ENCODE assay signal across 10 mouse cellular contexts in genomic region chr17:13835876-13836275, GRCm38 (mm10).
DNase-seq lines count a peak whose midpoint lies in the region; ATAC-seq and TF ChIP-seq lines count a peak whose summit lies in the region.
"Had no signal": no experiment of that assay in that cellular context is flagged by ENCODE, and none has a peak within 500 bp of the region (broad histone marks: within the 10 kb centered on the region; RNA-seq: fewer than 3 reads in every experiment).

No protein-coding gene starts in this region.

- no peaks in the 10 kb centered on the region for H3K27me3 ChIP-seq in forebrain, embryonic 14.5 days (replicated peaks; ENCODE audit: control insufficient read depth, insufficient read depth, low read length)
- H3K27me3 ChIP-seq in forebrain, embryonic 10.5 days (ENCODE audit: poor library complexity, severe bottlenecking) = no peaks in the 10 kb centered on the region
- no peaks in the 10 kb centered on the region for H3K27me3 ChIP-seq in midbrain, embryonic 13.5 days
- no peaks in the 10 kb centered on the region for H3K27me3 ChIP-seq in midbrain, embryonic 11.5 days (ENCODE audit: control insufficient read depth, insufficient read depth, low read length)
- H3K27me3 ChIP-seq in lung, postnatal 0 days (replicated peaks; ENCODE audit: insufficient read depth, low read length) = no peaks in the 10 kb centered on the region
- no peaks in the 10 kb centered on the region for H3K27me3 ChIP-seq in kidney, embryonic 15.5 days
- H3K27me3 ChIP-seq: heart, embryonic 15.5 days; midbrain, embryonic 12.5 days had no signal

- H3K9ac ChIP-seq in forebrain, embryonic 14.5 days (ENCODE audit: low read length) = no peak overlapping the region
- H3K9ac ChIP-seq in midbrain, embryonic 13.5 days (replicated peaks) = no peak overlapping the region
- H3K9ac ChIP-seq in midbrain, embryonic 11.5 days (ENCODE audit: low read length) = no peak overlapping the region
- no peak overlapping the region for H3K9ac ChIP-seq in lung, postnatal 0 days (replicated peaks; ENCODE audit: low read depth)
- no peak overlapping the region for H3K9ac ChIP-seq in kidney, embryonic 15.5 days
- H3K9ac ChIP-seq: heart, embryonic 15.5 days; midbrain, embryonic 12.5 days had no signal

- no peaks in the 10 kb centered on the region for H3K4me1 ChIP-seq in forebrain, embryonic 14.5 days (ENCODE audit: control insufficient read depth, insufficient read depth, low read length)
- H3K4me1 ChIP-seq in forebrain, embryonic 10.5 days = no peaks in the 10 kb centered on the region
- H3K4me1 ChIP-seq in midbrain, embryonic 13.5 days (replicated peaks) = no peaks in the 10 kb centered on the region
- H3K4me1 ChIP-seq in midbrain, embryonic 11.5 days (ENCODE audit: control insufficient read depth, insufficient read depth, low read length) = no peaks in the 10 kb centered on the region
- H3K4me1 ChIP-seq in lung, postnatal 0 days (ENCODE audit: insufficient read depth, low read depth, low read length) = no peaks in the 10 kb centered on the region
- no peaks in the 10 kb centered on the region for H3K4me1 ChIP-seq in kidney, embryonic 15.5 days
- H3K4me1 ChIP-seq: heart, embryonic 15.5 days; midbrain, embryonic 12.5 days had no signal

- no peaks in the 10 kb centered on the region for H3K9me3 ChIP-seq in forebrain, embryonic 14.5 days (replicated peaks; ENCODE audit: control insufficient read depth, low read length)
- no peaks in the 10 kb centered on the region for H3K9me3 ChIP-seq in forebrain, embryonic 10.5 days
- H3K9me3 ChIP-seq in midbrain, embryonic 13.5 days = no peaks in the 10 kb centered on the region
- H3K9me3 ChIP-seq in midbrain, embryonic 11.5 days (ENCODE audit: control insufficient read depth, low read length) = no peaks in the 10 kb centered on the region
- H3K9me3 ChIP-seq in lung, postnatal 0 days (ENCODE audit: low read length) = no peaks in the 10 kb centered on the region
- no peaks in the 10 kb centered on the region for H3K9me3 ChIP-seq in kidney, embryonic 15.5 days (replicated peaks)
- H3K9me3 ChIP-seq: heart, embryonic 15.5 days; midbrain, embryonic 12.5 days had no signal

- WGBS in forebrain, embryonic 14.5 days = 86% methylated on average over 4 of the region's 4 CpGs
- WGBS in forebrain, embryonic 10.5 days = 90% methylated on average over 4 of the region's 4 CpGs
- 91% methylated on average over 4 of the region's 4 CpGs for WGBS in midbrain, embryonic 13.5 days
- 92% methylated on average over 4 of the region's 4 CpGs for WGBS in midbrain, embryonic 11.5 days
- WGBS in lung, postnatal 0 days = 77% methylated on average over 4 of the region's 4 CpGs
- 84% methylated on average over 4 of the region's 4 CpGs for WGBS in kidney, embryonic 15.5 days

- H3K4me3 ChIP-seq in forebrain, embryonic 14.5 days (ENCODE audit: low read depth, low read length) = no peak overlapping the region
- H3K4me3 ChIP-seq in forebrain, embryonic 10.5 days = no peak overlapping the region
- H3K4me3 ChIP-seq in midbrain, embryonic 13.5 days (replicated peaks) = no peak overlapping the region
- H3K4me3 ChIP-seq in midbrain, embryonic 11.5 days (ENCODE audit: low read depth, low read length) = no peak overlapping the region
- H3K4me3 ChIP-seq in lung, postnatal 0 days (ENCODE audit: low read depth, low read length) = no peak overlapping the region
- H3K4me3 ChIP-seq in kidney, embryonic 15.5 days (replicated peaks) = no peak overlapping the region
- H3K4me3 ChIP-seq: heart, embryonic 15.5 days; midbrain, embryonic 12.5 days had no signal

- TF ChIP-seq CTCF in lung, postnatal 0 days (IDR thresholded peaks at IDR 0.05) = peak; percentile 68

- H3K36me3 ChIP-seq in forebrain, embryonic 14.5 days (ENCODE audit: control insufficient read depth, insufficient read depth, low read length) = peaks cover 35% of the 10 kb centered on the region
- H3K36me3 ChIP-seq in forebrain, embryonic 10.5 days (replicated peaks) = peaks cover 58% of the 10 kb centered on the region
- peaks cover 35% of the 10 kb centered on the region for H3K36me3 ChIP-seq in midbrain, embryonic 13.5 days
- 0 out of 2 replicates have a peak, but pooled peaks cover 2% of the 10 kb centered on the region for H3K36me3 ChIP-seq in midbrain, embryonic 11.5 days (ENCODE audit: control insufficient read depth, insufficient read depth, low read length)
- H3K36me3 ChIP-seq in lung, postnatal 0 days (ENCODE audit: insufficient read depth, low read length) = peaks cover 24% of the 10 kb centered on the region
- H3K36me3 ChIP-seq in kidney, embryonic 15.5 days = peaks cover 49% of the 10 kb centered on the region

- H3K27ac ChIP-seq in forebrain, embryonic 14.5 days (ENCODE audit: low read depth, low read length) = no peak overlapping the region
- no peak overlapping the region for H3K27ac ChIP-seq in forebrain, embryonic 10.5 days
- H3K27ac ChIP-seq in midbrain, embryonic 13.5 days = no peak overlapping the region
- no peak overlapping the region for H3K27ac ChIP-seq in midbrain, embryonic 11.5 days (ENCODE audit: low read depth, low read length)
- H3K27ac ChIP-seq in lung, postnatal 0 days (ENCODE audit: low read length) = no peak overlapping the region
- no peak overlapping the region for H3K27ac ChIP-seq in kidney, embryonic 15.5 days
- H3K27ac ChIP-seq: heart, embryonic 15.5 days; midbrain, embryonic 12.5 days had no signal

- no peak overlapping the region for H3K4me2 ChIP-seq in forebrain, embryonic 14.5 days (ENCODE audit: low read length)
- H3K4me2 ChIP-seq in midbrain, embryonic 13.5 days (replicated peaks) = no peak overlapping the region
- no peak overlapping the region for H3K4me2 ChIP-seq in midbrain, embryonic 11.5 days
- no peak overlapping the region for H3K4me2 ChIP-seq in lung, postnatal 0 days (replicated peaks; ENCODE audit: low read depth, low read length)
- H3K4me2 ChIP-seq in kidney, embryonic 15.5 days = no peak overlapping the region
- H3K4me2 ChIP-seq: heart, embryonic 15.5 days; midbrain, embryonic 12.5 days had no signal

- peak; percentile 72 for DNase-seq in forebrain, embryonic 14.5 days (ENCODE audit: low spot score)
- no peak for DNase-seq in forebrain, embryonic 10.5 days (ENCODE audit: extremely low spot score, low spot score)
- no peak for DNase-seq in midbrain, embryonic 11.5 days (ENCODE audit: low spot score, missing footprints)
- DNase-seq in cerebellum, postnatal 10 days = peak; percentile 80 to 88
- peak; percentile 54 for DNase-seq in lung, postnatal 0 days (ENCODE audit: low spot score)
- no peak for DNase-seq in spleen, adult 12 weeks (ENCODE audit: low spot score)

- peak; percentile 46; the same call in 1 of the 2 replicates for ATAC-seq in forebrain, embryonic 14.5 days
- peak; percentile 56; the same call in 1 of the 2 replicates for ATAC-seq in midbrain, embryonic 13.5 days
- no peak for ATAC-seq in midbrain, embryonic 11.5 days (ENCODE audit: low FRiP score)
- no peak for ATAC-seq in lung, postnatal 0 days
- ATAC-seq in kidney, embryonic 15.5 days (replicated peaks; ENCODE audit: low FRiP score) = no peak

- TF ChIP-seq EP300 in lung, postnatal 0 days (IDR thresholded peaks at IDR 0.05) = no peak

Comparison
In these comparisons a context has a peak if more than half of its experiments do, and no peak if none do; other contexts are left out.
1. ATAC-seq: peak in forebrain, embryonic 14.5 days (single experiment) and midbrain, embryonic 13.5 days (single experiment); none in midbrain, embryonic 11.5 days (single experiment), lung, postnatal 0 days (single experiment) and kidney, embryonic 15.5 days (single experiment).
2. DNase-seq: peak in forebrain, embryonic 14.5 days (single experiment), cerebellum, postnatal 10 days (2 of 2) and lung, postnatal 0 days (single experiment); none in forebrain, embryonic 10.5 days (single experiment), midbrain, embryonic 11.5 days (single experiment) and spleen, adult 12 weeks (single experiment).